Mouse (Mus musculus): ENCODE data around the gene Sez6l2. TPM values are rescaled to one million over a fixed set of nuclear protein-coding genes. Genes with fewer than 3 reads are reported as not detected.
"Not testable (repeated sequence)": the region's sequence is repeated elsewhere in the genome, so short reads cannot be mapped to it uniquely, and the experiment has no call there.

Gene Sez6l2
- 0.68 and 1.1 TPM in 2 replicates for polyA plus RNA-seq (2014; fragmentation: Nextera tagmentation; extraction: Ambion mirVana)

DNA sequence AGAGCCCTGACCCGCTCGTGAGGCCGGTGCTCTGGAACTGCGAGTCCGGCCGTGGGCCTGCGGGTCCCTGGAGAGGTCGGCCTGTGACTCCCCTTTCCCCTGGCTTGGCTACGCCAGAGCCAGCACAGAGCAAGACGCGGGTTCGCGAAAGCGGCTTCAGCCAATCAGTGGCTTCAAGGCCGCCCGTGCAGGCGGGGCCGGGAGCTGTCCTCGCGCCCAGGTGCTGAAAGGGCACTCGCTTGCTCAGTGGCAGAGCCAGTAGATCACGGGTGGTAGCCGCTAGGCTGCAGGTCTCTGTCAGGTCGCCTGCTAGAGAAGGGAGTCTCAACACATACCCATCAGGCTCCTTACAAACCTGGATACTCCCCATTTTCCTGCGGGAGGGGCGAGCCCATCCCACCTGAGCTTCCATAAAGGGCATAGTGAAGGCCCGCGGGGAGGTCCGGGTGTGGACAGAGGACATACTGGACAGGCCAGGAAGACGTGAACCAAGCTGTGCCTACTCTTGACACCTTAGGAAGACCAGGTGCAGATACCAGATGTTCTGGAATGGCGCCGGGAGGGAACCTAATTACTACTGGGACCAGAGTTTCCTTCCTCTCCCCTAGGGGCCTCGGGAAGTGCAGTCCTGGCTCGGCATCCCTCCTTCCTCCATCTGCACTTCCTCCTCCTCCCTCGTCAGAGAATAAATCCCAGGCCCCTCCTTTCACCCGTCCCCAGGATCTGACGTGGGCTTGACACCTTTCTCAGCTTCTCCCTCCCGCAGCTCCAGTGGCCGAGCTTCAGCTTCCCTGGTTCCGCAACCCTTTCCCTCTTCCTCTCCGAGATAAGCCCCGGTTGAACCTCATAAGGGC lies at the start of gene Sez6l2:
TSS of gene Sez6l2 (plus strand) at position 771 of the 854 bp plus-strand sequence.
- 0 out of 2 replicates have a peak, but pooled peaks cover 4% of the 10 kb centered on the region for H3K36me3 ChIP-seq (ENCODE audit: insufficient read depth)
- peak within 1 kb of the TSS; percentile 36 for H3K4me3 ChIP-seq (ENCODE audit: low read depth, low read length)
- TF ChIP-seq CTCF (IDR thresholded peaks at IDR 0.05; ENCODE audit: low read depth): no peak
- H3K27ac ChIP-seq (ENCODE audit: low read depth): no peak within 1 kb of the TSS
- ATAC-seq (ENCODE audit: insufficient read depth) (peak; percentile 91), DNase-seq (peak; percentile 97)
- no peaks in the 10 kb centered on the region for H3K9me3 ChIP-seq (ENCODE audit: low read depth, low read length)
- H3K9ac ChIP-seq: no peak within 1 kb of the TSS
- peak within 1 kb of the TSS; percentile 89 for H3K4me2 ChIP-seq
- H3K27me3 ChIP-seq (ENCODE audit: insufficient read depth, low read length): peaks cover 33% of the 10 kb centered on the region
- under 1% methylated on average over 42 of the region's 42 CpGs for WGBS
- no peaks in the 10 kb centered on the region for H3K4me1 ChIP-seq (ENCODE audit: insufficient read depth)

DNA sequence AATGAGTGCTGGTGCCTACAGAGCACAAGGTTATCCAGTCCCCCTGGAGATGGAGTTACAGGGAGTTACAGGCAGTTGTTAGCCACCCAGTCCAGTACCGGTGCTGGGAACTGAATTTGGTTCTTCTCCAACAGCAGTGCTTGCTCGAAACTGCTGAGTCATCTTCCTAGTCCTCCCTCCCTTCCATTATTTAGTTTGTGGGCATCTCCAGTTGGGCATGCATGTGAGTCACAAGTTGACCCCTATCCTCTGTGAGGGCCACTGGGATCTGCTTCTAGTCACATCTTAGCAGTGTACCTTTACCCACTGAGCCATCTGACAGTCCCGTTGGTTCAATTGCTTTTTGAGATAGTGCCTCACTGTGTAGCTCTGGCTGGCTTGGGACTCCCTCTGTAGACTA lies 44.8 kb upstream of the Sez6l2 start:
- WGBS: 58% methylated on average over 3 of the region's 3 CpGs
- DNase-seq (no peak), ATAC-seq (ENCODE audit: insufficient read depth) (no peak)
- H3K27me3 ChIP-seq (ENCODE audit: insufficient read depth, low read length): no peaks in the 10 kb centered on the region
- H3K27ac ChIP-seq (ENCODE audit: low read depth): no peak overlapping the region
- no peak for TF ChIP-seq CTCF (IDR thresholded peaks at IDR 0.05; ENCODE audit: low read depth)
- H3K4me2 ChIP-seq: no peak overlapping the region
- no peaks in the 10 kb centered on the region for H3K9me3 ChIP-seq (ENCODE audit: low read depth, low read length)
- no peaks in the 10 kb centered on the region for H3K4me1 ChIP-seq (ENCODE audit: insufficient read depth)
- H3K4me3 ChIP-seq (ENCODE audit: low read depth, low read length): no peak overlapping the region
- H3K36me3 ChIP-seq (ENCODE audit: insufficient read depth): no peaks in the 10 kb centered on the region
- H3K9ac ChIP-seq: no peak overlapping the region

GRCm38 (mm10) chr7:126914844-126915243 lies 35.5 kb upstream of the Sez6l2 start:
- Histone ChIP-seq H3K4me1 (ENCODE audit: insufficient read depth) (no peaks in the 10 kb centered on the region), H3K27me3 (ENCODE audit: insufficient read depth, low read length) (no peaks in the 10 kb centered on the region), H3K27ac (ENCODE audit: low read depth) (no peak overlapping the region), H3K9me3 (ENCODE audit: low read depth, low read length) (no peaks in the 10 kb centered on the region), H3K4me3 (ENCODE audit: low read depth, low read length) (no peak overlapping the region), H3K4me2 (no peak overlapping the region), H3K36me3 (ENCODE audit: insufficient read depth) (no peaks in the 10 kb centered on the region), H3K9ac (no peak overlapping the region)
- DNase-seq: no peak
- WGBS: 66% methylated on average over 3 of the region's 3 CpGs
- no peak for ATAC-seq (ENCODE audit: insufficient read depth)
- TF ChIP-seq CTCF (IDR thresholded peaks at IDR 0.05; ENCODE audit: low read depth): no peak

DNA sequence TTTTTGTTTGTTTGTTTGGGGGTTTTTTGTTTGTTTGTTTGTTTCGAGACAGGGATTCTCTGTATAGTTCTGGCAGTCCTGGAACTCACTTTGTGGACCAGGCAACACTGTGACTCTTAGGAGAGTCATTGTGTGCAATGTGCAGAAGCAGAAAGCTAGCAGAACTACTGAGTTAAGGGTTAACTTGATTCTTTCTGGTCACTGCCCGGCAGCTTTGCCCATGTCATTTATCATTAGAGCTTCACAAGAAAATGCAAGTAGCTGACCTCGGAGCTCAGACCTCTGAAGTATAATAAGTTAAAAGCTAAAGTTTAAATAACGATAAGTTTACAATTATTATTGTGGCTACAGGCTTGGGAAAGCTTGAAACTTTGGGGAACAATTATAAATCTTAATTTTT lies 32.0 kb upstream of the Sez6l2 start:
- H3K4me1 ChIP-seq (ENCODE audit: insufficient read depth); H3K27ac ChIP-seq (ENCODE audit: low read depth); H3K4me2 ChIP-seq; H3K36me3 ChIP-seq (ENCODE audit: insufficient read depth); H3K27me3 ChIP-seq (ENCODE audit: insufficient read depth, low read length); DNase-seq; H3K9ac ChIP-seq; H3K9me3 ChIP-seq (ENCODE audit: low read depth, low read length); H3K4me3 ChIP-seq (ENCODE audit: low read depth, low read length); ATAC-seq (ENCODE audit: insufficient read depth): not testable (repeated sequence)
- 16% methylated on average over 4 of the region's 4 CpGs for WGBS

GRCm38 (mm10) chr7:126919973-126920372 lies 30.4 kb upstream of the Sez6l2 start:
- Histone ChIP-seq H3K27ac (ENCODE audit: low read depth) (no peak overlapping the region), H3K9me3 (ENCODE audit: low read depth, low read length) (no peaks in the 10 kb centered on the region), H3K9ac (no peak overlapping the region), H3K4me2 (no peak overlapping the region), H3K27me3 (ENCODE audit: insufficient read depth, low read length) (no peaks in the 10 kb centered on the region), H3K4me1 (ENCODE audit: insufficient read depth) (no peaks in the 10 kb centered on the region), H3K4me3 (ENCODE audit: low read depth, low read length) (no peak overlapping the region), H3K36me3 (ENCODE audit: insufficient read depth) (no peaks in the 10 kb centered on the region)
- TF ChIP-seq CTCF (IDR thresholded peaks at IDR 0.05; ENCODE audit: low read depth): no peak
- ATAC-seq (ENCODE audit: insufficient read depth) (no peak), DNase-seq (no peak)
- 76% methylated on average over 4 of the region's 4 CpGs for WGBS

DNA sequence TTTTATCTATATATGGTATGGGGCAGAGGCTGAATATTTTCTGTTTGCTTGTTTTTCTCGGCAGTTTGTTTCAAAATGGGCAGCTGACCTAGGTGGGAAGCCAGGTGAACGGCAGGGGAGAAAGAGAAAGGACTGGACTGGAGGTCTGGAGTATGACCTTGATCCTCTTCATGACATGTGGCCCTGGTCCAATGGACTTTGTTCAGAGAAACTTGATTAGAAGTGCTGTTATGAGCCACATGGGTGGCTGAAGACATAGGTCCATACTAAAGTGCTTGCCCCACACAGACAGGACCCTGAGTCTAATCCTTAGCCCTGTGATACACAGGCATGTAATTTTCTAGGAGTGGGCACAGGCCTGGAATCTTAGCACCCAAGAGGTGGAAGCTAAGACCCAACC lies 28.8 kb upstream of the Sez6l2 start:
- DNase-seq: no peak
- TF ChIP-seq CTCF (IDR thresholded peaks at IDR 0.05; ENCODE audit: low read depth): no peak
- H3K4me2 ChIP-seq: no peak overlapping the region
- ATAC-seq (ENCODE audit: insufficient read depth): no peak
- H3K27me3 ChIP-seq (ENCODE audit: insufficient read depth, low read length): no peaks in the 10 kb centered on the region
- WGBS: 77% methylated on average over 2 of the region's 2 CpGs
- H3K27ac ChIP-seq (ENCODE audit: low read depth): no peak overlapping the region
- no peaks in the 10 kb centered on the region for H3K4me1 ChIP-seq (ENCODE audit: insufficient read depth)
- H3K9me3 ChIP-seq (ENCODE audit: low read depth, low read length): no peaks in the 10 kb centered on the region
- no peaks in the 10 kb centered on the region for H3K36me3 ChIP-seq (ENCODE audit: insufficient read depth)
- no peak overlapping the region for H3K9ac ChIP-seq
- H3K4me3 ChIP-seq (ENCODE audit: low read depth, low read length): no peak overlapping the region

DNA sequence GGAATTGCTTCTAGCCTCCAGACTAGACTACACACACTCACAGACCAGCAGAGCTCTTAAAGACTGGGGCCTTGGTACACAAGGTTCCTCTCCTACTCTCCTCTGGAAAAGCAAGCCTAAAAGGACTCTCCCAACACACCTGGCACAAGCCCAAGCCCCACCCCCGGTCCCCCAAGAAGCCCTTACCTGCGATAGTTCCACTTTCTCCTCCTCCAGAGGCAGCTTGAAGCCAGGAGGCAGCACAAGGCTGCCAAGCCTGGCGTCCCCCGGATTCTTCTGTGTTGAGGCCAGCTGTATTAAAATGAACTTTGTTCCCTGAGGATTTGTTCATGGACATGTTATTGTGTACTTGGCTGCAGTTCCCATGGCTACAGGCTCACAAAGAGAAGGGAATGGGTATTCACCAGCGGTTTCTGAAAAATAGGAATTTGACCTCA lies 27.7 kb upstream of the Sez6l2 start, which contains the start of gene Tmem219:
TSS of gene Tmem219 (minus strand) at position 294 of the 437 bp plus-strand sequence.
- Histone ChIP-seq H3K9ac (no peak within 1 kb of the TSS), H3K36me3 (ENCODE audit: insufficient read depth) (no peaks in the 10 kb centered on the region), H3K4me1 (ENCODE audit: insufficient read depth) (no peaks in the 10 kb centered on the region), H3K4me2 (no peak within 1 kb of the TSS), H3K9me3 (ENCODE audit: low read depth, low read length) (no peaks in the 10 kb centered on the region), H3K4me3 (ENCODE audit: low read depth, low read length) (no peak within 1 kb of the TSS), H3K27ac (ENCODE audit: low read depth) (no peak within 1 kb of the TSS), H3K27me3 (ENCODE audit: insufficient read depth, low read length) (no peaks in the 10 kb centered on the region)
- TF ChIP-seq CTCF (IDR thresholded peaks at IDR 0.05; ENCODE audit: low read depth): no peak
- 54% methylated on average over 5 of the region's 5 CpGs for WGBS
- peak; percentile 21 for DNase-seq
- no peak for ATAC-seq (ENCODE audit: insufficient read depth)
